Mouse (Mus musculus) neural tube, embryonic 12.5 days (tissue): Measurements from ENCODE around the gene Stx8. TPM values are rescaled to one million over a fixed set of nuclear protein-coding genes. Genes with fewer than 3 reads are reported as not detected.

ENCODE experiments used
- ATAC-seq: fragments of 200-750 bp; cut with Nextera tagmentation; 2 replicates; pipeline ENCODE4 v1.8.0; 2017; ENCODE audit warnings: low read depth, mild to moderate bottlenecking, moderate TSS enrichment, moderate library complexity; ENCODE audit not compliant: low FRiP score
- H3K27ac ChIP-seq: fragments of 300-500 bp; sonication (generic); 2 replicates; pipeline ENCODE4 v1.5.1; 2016
- H3K27me3 ChIP-seq: fragments of 300-500 bp; sonication (generic); replicated peaks from 2 replicates; pipeline ENCODE4 v1.6.1; 2016; ENCODE audit warnings: mild to moderate bottlenecking
- H3K36me3 ChIP-seq: fragments of 300-500 bp; sonication (generic); 2 replicates; pipeline ENCODE4 v1.6.1; 2016; ENCODE audit warnings: mild to moderate bottlenecking
- H3K4me1 ChIP-seq: fragments of 300-500 bp; sonication (generic); 2 replicates; pipeline ENCODE4 v1.6.1; 2016
- H3K4me2 ChIP-seq: fragments of 300-500 bp; sonication (generic); replicated peaks from 2 replicates; pipeline ENCODE4 v1.6.1; 2016; ENCODE audit warnings: mild to moderate bottlenecking
- H3K4me3 ChIP-seq: fragments of 300-500 bp; sonication (generic); 2 replicates; pipeline ENCODE4 v1.5.1; 2016
- H3K9ac ChIP-seq: fragments of 300-500 bp; sonication (generic); 2 replicates; pipeline ENCODE4 v1.6.1; 2016; ENCODE audit warnings: mild to moderate bottlenecking
- H3K9me3 ChIP-seq: fragments of 300-500 bp; sonication (generic); 2 replicates; pipeline ENCODE4 v1.6.1; 2016; ENCODE audit warnings: mild to moderate bottlenecking
- WGBS: fragments of 180-500 bp; shearing (Covaris S2); methylation state at CpG from one replicate; pipeline ENCODE4 v1.1.7; 2016; 5-methylcytosine and 5-hydroxymethylcytosine counted together
- polyA plus RNA-seq: library from polyadenylated mRNA; unstranded; fragments of >200 nt; fragmentation: Nextera tagmentation; extraction: Ambion mirVana; gene quantifications from 2 replicates; pipeline ENCODE4 v1.2.1, GENCODE M21; 2016

Gene Stx8
- polyA plus RNA-seq, 1 experiment from 2014 or later = 69.0 TPM

DNA sequence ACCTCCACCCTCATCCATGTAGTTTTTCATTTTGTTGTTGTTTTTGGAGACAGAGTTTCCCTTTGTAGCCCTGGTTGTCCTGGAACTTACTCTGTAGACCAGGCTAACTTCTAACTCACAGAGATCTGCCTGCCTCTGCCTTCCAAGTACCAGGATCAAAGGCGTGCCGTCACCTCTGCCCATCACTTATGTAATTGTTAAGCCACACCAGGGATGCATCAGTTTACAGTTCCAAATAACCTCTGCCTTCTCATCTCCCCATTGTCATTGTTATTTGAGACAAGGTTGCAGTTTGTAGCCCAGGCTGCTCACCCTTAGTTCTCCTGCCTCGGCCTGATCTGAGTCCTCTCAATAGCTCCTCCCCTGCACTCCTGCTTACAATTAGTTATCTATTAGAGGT, 33.8 kb upstream of the Stx8 start:
- Histone ChIP-seq H3K27ac (no peak overlapping the region), H3K9ac (no peak overlapping the region), H3K36me3 (no peaks in the 10 kb centered on the region), H3K4me1 (no peaks in the 10 kb centered on the region), H3K4me3 (no peak overlapping the region), H3K4me2 (no peak overlapping the region), H3K27me3 (no peaks in the 10 kb centered on the region), H3K9me3 (no peaks in the 10 kb centered on the region)
- WGBS = 93% methylated on average over 3 of the region's 3 CpGs
- ATAC-seq = no peak

DNA sequence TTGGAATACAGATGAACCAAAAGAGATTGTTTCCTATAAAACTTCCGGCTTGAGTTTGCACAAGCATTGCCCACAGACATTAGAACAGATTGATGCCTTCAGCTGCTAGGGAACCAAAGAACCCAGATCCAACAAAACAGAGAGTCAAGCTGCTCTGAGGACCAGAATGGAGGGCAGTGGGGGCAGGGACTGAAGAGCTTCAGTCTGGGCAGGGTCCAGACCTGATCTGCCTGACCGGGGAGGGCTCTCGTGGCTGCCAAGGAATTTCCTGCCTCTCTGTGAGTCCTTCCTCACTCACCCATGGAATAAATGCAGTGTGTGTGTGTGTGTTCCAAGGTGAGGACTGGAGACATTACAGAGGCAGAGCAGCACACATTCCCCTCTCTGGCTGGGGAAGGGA, 17.8 kb upstream of the Stx8 start:
- 71% methylated on average over 3 of the region's 3 CpGs for WGBS

DNA sequence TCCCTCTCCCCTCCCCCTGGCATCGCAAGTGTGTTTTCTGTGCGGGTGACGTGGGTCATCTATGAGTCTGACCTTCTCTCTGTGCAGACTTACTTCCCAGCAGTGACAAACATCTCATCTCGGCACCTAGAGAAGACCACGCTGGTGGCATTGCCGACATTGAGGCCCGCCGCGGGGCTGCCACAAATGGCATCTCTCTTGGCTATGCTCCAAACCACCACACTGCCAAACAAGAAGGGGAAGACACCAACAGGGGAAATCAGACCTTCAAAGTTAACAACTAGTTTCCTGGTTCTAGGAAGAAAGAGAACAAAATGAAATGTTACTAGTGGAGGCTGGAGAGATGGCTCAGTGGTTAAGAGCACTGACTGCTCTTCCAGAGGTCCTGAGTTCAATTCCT, 16.5 kb upstream of the Stx8 start:
- H3K4me1 ChIP-seq = no peaks in the 10 kb centered on the region
- no peak for ATAC-seq
- H3K27ac ChIP-seq = no peak overlapping the region
- H3K27me3 ChIP-seq = no peaks in the 10 kb centered on the region
- no peak overlapping the region for H3K4me2 ChIP-seq
- H3K9ac ChIP-seq = no peak overlapping the region
- no peaks in the 10 kb centered on the region for H3K36me3 ChIP-seq
- no peak overlapping the region for H3K4me3 ChIP-seq
- no peaks in the 10 kb centered on the region for H3K9me3 ChIP-seq
- WGBS = 85% methylated on average over 9 of the region's 9 CpGs

More for the DNA sequence above, 17.8 kb upstream of the Stx8 start:
- Histone ChIP-seq H3K4me3 (no peak overlapping the region), H3K4me2 (no peak overlapping the region), H3K27me3 (no peaks in the 10 kb centered on the region), H3K9ac (no peak overlapping the region), H3K36me3 (no peaks in the 10 kb centered on the region), H3K27ac (no peak overlapping the region), H3K9me3 (no peaks in the 10 kb centered on the region), H3K4me1 (no peaks in the 10 kb centered on the region)
- no peak for ATAC-seq

DNA sequence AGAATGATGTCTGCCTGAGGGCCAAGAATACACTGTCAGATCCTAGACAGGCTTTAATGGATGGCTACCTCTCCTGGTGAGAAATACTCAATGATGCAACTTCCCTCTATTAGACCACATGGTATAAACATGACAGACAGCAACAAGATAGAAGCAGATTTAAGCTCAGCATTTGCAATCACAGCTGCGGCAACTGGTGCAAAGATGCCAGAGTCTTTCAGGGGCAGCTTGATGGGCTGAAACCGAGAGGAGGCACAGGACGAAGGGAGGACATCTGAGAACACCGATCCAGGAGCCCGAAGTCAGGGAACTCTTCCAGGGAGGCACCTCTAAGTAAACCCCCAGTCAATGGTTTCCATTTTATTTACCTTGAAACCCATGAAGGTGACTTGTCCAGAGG, 12.4 kb upstream of the Stx8 start:
- Histone ChIP-seq H3K4me1 (no peaks in the 10 kb centered on the region), H3K27ac (no peak overlapping the region), H3K36me3 (no peaks in the 10 kb centered on the region), H3K9me3 (no peaks in the 10 kb centered on the region), H3K4me3 (no peak overlapping the region), H3K27me3 (no peaks in the 10 kb centered on the region), H3K9ac (no peak overlapping the region), H3K4me2 (no peak overlapping the region)
- no peak for ATAC-seq
- WGBS = 84% methylated on average over 5 of the region's 5 CpGs

DNA sequence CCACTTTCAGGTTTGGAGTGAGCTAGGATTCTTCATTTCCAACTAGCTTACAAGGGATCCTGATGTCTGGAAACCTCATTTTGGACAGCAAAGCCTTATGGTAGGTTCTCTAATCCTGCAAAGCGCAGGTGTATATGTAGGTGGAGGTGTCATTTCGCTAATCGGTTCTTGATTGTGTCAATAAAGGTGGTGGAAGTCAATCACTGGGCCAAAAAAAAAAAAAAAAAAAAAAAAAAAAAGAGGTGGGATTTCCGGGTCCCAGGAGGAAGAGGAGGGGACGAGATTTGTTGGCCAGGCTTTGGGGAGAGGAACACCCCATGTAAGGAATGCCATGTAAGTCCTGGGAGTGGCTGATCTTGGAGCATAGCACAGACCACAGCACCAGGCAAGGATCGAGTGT, 11.6 kb upstream of the Stx8 start:
- no peaks in the 10 kb centered on the region for H3K9me3 ChIP-seq
- no peaks in the 10 kb centered on the region for H3K36me3 ChIP-seq
- 89% methylated on average over 6 of the region's 6 CpGs for WGBS
- no peaks in the 10 kb centered on the region for H3K4me1 ChIP-seq
- no peak for ATAC-seq
- no peak overlapping the region for H3K4me2 ChIP-seq
- H3K27me3 ChIP-seq = no peaks in the 10 kb centered on the region
- no peak overlapping the region for H3K9ac ChIP-seq
- H3K27ac ChIP-seq = no peak overlapping the region
- no peak overlapping the region for H3K4me3 ChIP-seq

DNA sequence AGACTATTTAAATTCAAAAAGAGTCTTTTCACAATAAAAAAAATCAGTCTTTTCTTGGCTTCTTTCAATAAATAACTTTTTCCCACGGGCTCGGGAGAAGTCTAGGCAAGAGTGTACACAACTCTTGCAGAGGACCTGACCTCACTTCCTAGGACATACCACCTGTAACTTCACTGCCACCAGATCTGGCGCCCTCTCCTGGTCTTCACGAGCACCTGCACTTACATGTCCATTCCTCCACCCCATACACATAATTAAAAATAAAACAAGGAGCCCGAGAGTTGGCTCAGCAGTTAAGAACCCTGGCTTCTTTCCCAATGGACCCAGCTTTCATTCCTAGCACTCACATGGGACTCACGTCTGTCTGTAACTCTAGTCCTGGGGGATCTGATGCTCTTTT, 1.9 kb upstream of the Stx8 start:
- 80% methylated on average over 6 of the region's 6 CpGs for WGBS
- H3K4me2 ChIP-seq = no peak overlapping the region
- no peaks in the 10 kb centered on the region for H3K27me3 ChIP-seq
- no peak for ATAC-seq
- H3K4me3 ChIP-seq = no peak overlapping the region
- H3K27ac ChIP-seq = no peak overlapping the region
- peaks cover 11% of the 10 kb centered on the region; the same call in 1 of the 2 replicates for H3K4me1 ChIP-seq
- no peaks in the 10 kb centered on the region for H3K36me3 ChIP-seq
- no peaks in the 10 kb centered on the region for H3K9me3 ChIP-seq
- no peak overlapping the region for H3K9ac ChIP-seq

DNA sequence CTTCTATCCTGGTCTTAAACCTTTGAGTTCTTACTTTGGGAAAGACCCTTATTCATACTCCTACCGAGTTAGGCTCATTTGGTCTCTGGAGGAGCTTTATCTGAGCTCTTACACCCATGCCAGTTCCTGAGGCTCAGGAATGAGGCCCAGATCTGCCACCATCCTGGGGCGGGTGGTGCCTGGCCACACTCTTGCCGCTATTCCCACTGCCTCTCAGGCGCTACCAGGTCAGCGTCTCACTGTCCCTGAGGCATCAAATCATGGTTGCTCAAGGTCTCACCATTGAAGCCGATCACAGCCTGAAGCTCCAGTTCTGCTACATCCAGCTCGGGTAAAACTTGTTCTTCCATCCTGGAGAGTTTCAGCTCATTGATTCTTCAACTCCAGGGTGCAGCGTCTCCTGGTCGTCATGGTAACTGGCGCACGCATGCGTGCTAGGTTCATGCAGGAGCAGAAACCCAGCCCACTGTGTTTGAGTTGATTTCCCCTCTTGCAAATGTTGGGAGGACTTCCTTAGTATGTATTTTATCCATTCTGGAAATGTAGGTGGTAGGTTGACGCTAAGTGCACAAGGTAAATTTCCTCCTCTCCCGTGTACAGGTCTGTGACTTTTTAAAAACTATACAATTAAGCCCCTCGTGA, 630 bp upstream of the Stx8 start, which contains the start of gene Cfap52:
TSS of gene Cfap52 (minus strand) at position 410 of the 642 bp plus-strand sequence.
- 0 out of 2 replicates have a peak, but pooled peaks cover 4% of the 10 kb centered on the region for H3K36me3 ChIP-seq
- H3K27ac ChIP-seq = no peak within 1 kb of the TSS
- peak within 1 kb of the TSS; percentile 89 for H3K4me2 ChIP-seq
- peak within 1 kb of the TSS; percentile 75 for H3K4me3 ChIP-seq
- H3K27me3 ChIP-seq = no peaks in the 10 kb centered on the region
- H3K9ac ChIP-seq = peak within 1 kb of the TSS; percentile 86
- H3K4me1 ChIP-seq = peaks cover 11% of the 10 kb centered on the region; the same call in 1 of the 2 replicates
- peak; percentile 82 for ATAC-seq
- 8% methylated on average over 15 of the region's 15 CpGs for WGBS
- no peaks in the 10 kb centered on the region for H3K9me3 ChIP-seq

DNA sequence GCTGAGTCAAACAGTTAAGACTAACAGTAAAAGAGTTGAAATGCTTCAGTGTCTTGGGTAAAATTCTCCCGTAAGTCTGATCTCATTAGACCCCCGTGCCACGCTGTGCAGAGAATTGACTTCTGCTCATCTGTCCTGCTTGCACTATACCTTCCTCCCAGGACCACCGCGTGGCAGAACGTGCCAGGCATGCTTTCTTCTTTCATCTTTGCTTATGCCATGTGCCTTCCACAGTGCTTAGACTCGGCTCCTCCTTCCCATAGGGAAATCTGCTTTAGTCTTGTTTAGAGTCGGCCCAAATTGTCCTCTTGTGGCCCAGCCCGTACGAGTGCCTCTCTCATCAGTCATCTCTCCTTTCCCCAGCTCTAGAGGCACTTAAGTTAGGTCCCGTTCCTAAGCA, 1.8 kb downstream of the Stx8 start:
- peaks cover 9% of the 10 kb centered on the region; the same call in 1 of the 2 replicates for H3K36me3 ChIP-seq
- H3K4me3 ChIP-seq = no peak overlapping the region
- 71% methylated on average over 11 of the region's 11 CpGs for WGBS
- H3K27ac ChIP-seq = no peak overlapping the region
- H3K27me3 ChIP-seq = no peaks in the 10 kb centered on the region
- H3K4me1 ChIP-seq = peaks cover 11% of the 10 kb centered on the region; the same call in 1 of the 2 replicates
- no peak for ATAC-seq
- H3K4me2 ChIP-seq = no peak overlapping the region
- H3K9ac ChIP-seq = no peak overlapping the region
- H3K9me3 ChIP-seq = no peaks in the 10 kb centered on the region

DNA sequence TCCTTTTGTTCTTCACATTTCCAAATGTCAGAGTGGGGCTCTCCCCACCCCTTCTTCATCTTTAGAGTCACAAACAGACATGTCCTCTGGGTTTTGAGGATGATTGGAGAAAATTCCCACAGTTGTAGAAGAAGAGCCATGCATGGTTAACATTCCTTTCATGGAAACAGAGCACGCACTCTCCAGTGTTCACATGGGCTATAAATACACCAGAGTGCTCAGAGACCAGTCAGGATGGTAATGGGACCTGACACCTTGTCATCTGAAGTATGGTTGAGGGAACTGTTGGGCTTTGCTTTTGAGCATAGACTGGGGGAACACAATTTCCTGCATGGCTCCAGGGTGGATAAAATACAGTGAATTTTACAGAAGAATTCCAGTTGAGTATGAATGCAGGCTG, 6.6 kb downstream of the Stx8 start:
- Histone ChIP-seq H3K27ac (no peak overlapping the region), H3K9ac (no peak overlapping the region), H3K4me2 (no peak overlapping the region), H3K27me3 (no peaks in the 10 kb centered on the region), H3K4me3 (no peak overlapping the region), H3K9me3 (no peaks in the 10 kb centered on the region), H3K4me1 (no peaks in the 10 kb centered on the region), H3K36me3 (peaks cover 18% of the 10 kb centered on the region)
- 84% methylated on average over 1 of the region's 1 CpGs for whole genome bisulfite sequencing
- ATAC-seq = no peak

DNA sequence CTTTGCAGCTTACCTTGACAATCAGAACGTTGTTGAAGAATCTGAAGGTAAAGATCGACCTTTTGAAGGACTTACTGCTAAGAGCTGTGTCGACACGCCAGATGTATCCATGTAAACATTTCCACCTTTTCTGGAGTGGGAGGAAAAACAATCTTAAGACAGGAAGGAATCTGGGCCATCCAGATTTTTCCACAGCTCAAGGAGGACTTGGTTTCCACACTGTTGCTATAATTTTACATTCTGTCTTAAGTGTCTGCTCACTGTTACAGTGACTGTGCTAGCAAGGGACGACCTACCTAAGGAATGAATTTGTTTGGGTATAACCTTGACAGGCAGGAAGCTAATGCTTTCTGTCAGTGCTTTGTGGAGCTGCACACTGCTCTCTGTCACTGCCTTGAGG, 7.2 kb downstream of the Stx8 start:
- H3K27me3 ChIP-seq = no peaks in the 10 kb centered on the region
- no peak for ATAC-seq
- no peak overlapping the region for H3K4me2 ChIP-seq
- no peaks in the 10 kb centered on the region for H3K4me1 ChIP-seq
- H3K36me3 ChIP-seq = peaks cover 21% of the 10 kb centered on the region
- WGBS = 84% methylated on average over 5 of the region's 5 CpGs
- H3K27ac ChIP-seq = no peak overlapping the region
- H3K9me3 ChIP-seq = no peaks in the 10 kb centered on the region
- H3K4me3 ChIP-seq = no peak overlapping the region
- H3K9ac ChIP-seq = no peak overlapping the region

DNA sequence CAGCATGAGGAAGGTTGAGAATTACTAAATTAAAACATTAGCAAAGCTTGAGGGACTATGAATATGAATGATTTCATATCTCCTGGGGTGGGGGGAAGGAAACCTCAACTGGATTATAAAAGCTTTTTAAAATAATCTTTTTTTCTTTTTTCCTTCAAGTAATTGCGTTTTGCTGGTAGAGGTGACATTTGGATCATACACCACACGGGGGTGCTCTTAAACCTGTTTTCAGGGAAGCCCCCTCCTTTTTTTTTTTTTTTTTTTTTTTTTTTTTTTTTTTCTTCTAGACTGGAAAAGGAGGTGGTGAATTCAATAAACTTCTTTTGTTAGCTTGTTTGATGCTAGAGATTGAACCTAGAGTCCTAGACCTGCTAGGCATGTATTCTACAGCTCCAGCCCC, 9.3 kb downstream of the Stx8 start:
- WGBS = 22% methylated on average over 2 of the region's 2 CpGs
- Histone ChIP-seq H3K36me3 (peaks cover 17% of the 10 kb centered on the region), H3K9me3 (no peaks in the 10 kb centered on the region)

DNA sequence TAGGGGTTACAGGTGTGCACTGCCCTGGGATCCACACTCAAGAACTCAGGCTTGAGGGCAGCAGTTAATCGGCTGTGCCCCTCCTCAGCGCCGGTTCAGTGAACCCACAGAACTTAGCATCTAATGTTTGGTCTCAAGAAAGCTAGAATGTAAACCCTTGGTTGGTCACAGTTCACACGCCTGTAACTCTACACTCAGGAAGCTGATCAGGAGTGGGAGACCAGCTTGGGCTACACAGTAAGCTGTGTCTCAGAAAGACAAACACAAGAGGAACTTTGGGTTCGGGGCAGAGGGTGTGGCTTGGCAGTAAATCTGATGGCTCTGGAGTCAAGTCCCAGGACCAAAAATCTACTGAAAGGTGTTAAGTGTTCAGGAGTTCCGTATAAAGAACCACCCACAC, 17.6 kb downstream of the Stx8 start:
- Histone ChIP-seq H3K9ac (no peak overlapping the region), H3K27ac (no peak overlapping the region), H3K27me3 (no peaks in the 10 kb centered on the region), H3K4me3 (no peak overlapping the region), H3K9me3 (no peaks in the 10 kb centered on the region), H3K4me2 (no peak overlapping the region), H3K4me1 (no peaks in the 10 kb centered on the region), H3K36me3 (peaks cover 11% of the 10 kb centered on the region; the same call in 1 of the 2 replicates)
- 93% methylated on average over 6 of the region's 6 CpGs for WGBS
- no peak for ATAC-seq

More for the DNA sequence above, 9.3 kb downstream of the Stx8 start:
- Histone ChIP-seq H3K9ac (no peak overlapping the region), H3K27me3 (no peaks in the 10 kb centered on the region), H3K4me3 (no peak overlapping the region), H3K4me1 (no peaks in the 10 kb centered on the region), H3K27ac (no peak overlapping the region), H3K4me2 (no peak overlapping the region)
- no peak for ATAC-seq

DNA sequence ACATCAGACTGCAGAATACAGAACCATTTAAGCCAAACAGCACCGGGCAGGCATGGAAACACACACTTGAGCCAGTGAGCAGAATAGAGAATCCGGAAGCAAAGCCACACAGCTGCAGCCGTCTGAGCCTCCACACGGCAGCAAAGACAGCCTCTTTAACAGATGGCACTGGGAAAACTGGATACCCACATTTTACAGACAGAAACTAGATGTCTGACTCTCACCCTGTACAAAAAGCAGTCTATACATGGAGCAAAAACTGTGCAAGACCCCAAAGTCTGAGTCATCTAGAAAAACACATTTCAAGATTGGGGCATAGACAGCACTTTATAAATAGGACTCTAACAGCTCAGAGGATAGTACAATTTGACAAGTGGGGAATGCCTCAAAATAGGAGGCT, 25.2 kb downstream of the Stx8 start:
- H3K27ac ChIP-seq = no peak overlapping the region
- no peak for ATAC-seq
- H3K36me3 ChIP-seq = peaks cover 6% of the 10 kb centered on the region; the same call in 1 of the 2 replicates
- WGBS = 89% methylated on average over 4 of the region's 4 CpGs
- H3K4me1 ChIP-seq = no peaks in the 10 kb centered on the region
- no peaks in the 10 kb centered on the region for H3K27me3 ChIP-seq
- H3K9ac ChIP-seq = no peak overlapping the region
- no peak overlapping the region for H3K4me2 ChIP-seq
- H3K4me3 ChIP-seq = no peak overlapping the region
- no peaks in the 10 kb centered on the region for H3K9me3 ChIP-seq
